Mouse (Mus musculus) MEL (cell line): ENCODE results near the gene Pemt. TPM values are rescaled to one million over a fixed set of nuclear protein-coding genes. Genes with fewer than 3 reads are reported as not detected.

Experiments used
- DNase-seq: peaks from one replicate; pipeline ENCODE4 v3.0.0; 2011; ENCODE audit warnings: low read depth, low spot score
- H3K27ac ChIP-seq: 2 replicates; pipeline ENCODE4 v1.5.1; 2012; ENCODE audit warnings: low read depth, mild to moderate bottlenecking, control low read depth, low read length, moderate library complexity; ENCODE audit not compliant: control insufficient read depth
- H3K27me3 ChIP-seq, 2 experiments: fragments of 150-350 bp in 1 of 2; sonication (generic) in 1 of 2; 2 replicates each; pipeline ENCODE4 v1.6.1; 2012; ENCODE audit warnings: low read length in 2 of 2, mild to moderate bottlenecking in 2 of 2, improper control_type of control experiment in 1 of 2, moderate library complexity in 1 of 2; ENCODE audit not compliant: insufficient read depth in 2 of 2, control insufficient read depth in 1 of 2
- H3K36me3 ChIP-seq, 2 experiments: 2 replicates each; pipeline ENCODE4 v1.6.1; 2012 to 2014; ENCODE audit warnings: low read length in 2 of 2, improper control_type of control experiment in 1 of 2, inconsistent platforms in 1 of 2, mild to moderate bottlenecking in 1 of 2; ENCODE audit not compliant: insufficient read depth in 2 of 2, control insufficient read depth in 1 of 2
- H3K4me1 ChIP-seq, 2 experiments: fragments of 150-350 bp in 1 of 2; sonication (generic) in 1 of 2; 2 replicates each; pipeline ENCODE4 v1.6.1; 2012; ENCODE audit warnings: low read length in 2 of 2, improper control_type of control experiment in 1 of 2, mild to moderate bottlenecking in 1 of 2; ENCODE audit not compliant: insufficient read depth in 2 of 2, control insufficient read depth in 1 of 2
- H3K4me3 ChIP-seq, 2 experiments: fragments of 150-350 bp in 1 of 2; sonication (generic) in 1 of 2; 2 replicates each; pipeline ENCODE4 v1.5.1; 2012; ENCODE audit warnings: low read depth in 2 of 2, low read length in 2 of 2, mild to moderate bottlenecking in 2 of 2, moderate library complexity in 2 of 2, control low read depth in 1 of 2, improper control_type of control experiment in 1 of 2; ENCODE audit not compliant: control insufficient read depth in 1 of 2, insufficient read depth in 1 of 2
- H3K79me2 ChIP-seq: 2 replicates; pipeline ENCODE4 v1.6.1; 2012; ENCODE audit warnings: mild to moderate bottlenecking, low read length, moderate library complexity; ENCODE audit not compliant: control insufficient read depth, poor library complexity, insufficient read depth
- H3K9ac ChIP-seq: 2 replicates; pipeline ENCODE4 v1.6.1; 2012; ENCODE audit warnings: low read depth, mild to moderate bottlenecking, control low read depth, low read length, moderate library complexity; ENCODE audit not compliant: control insufficient read depth, poor library complexity, severe bottlenecking
- H3K9me3 ChIP-seq: fragments of 150-350 bp; sonication (generic); replicated peaks from 2 replicates; pipeline ENCODE4 v1.6.1; 2012; ENCODE audit warnings: mild to moderate bottlenecking, low read length, improper control_type of control experiment, moderate library complexity; ENCODE audit not compliant: insufficient read depth
- CHD2 ChIP-seq: IDR thresholded peaks from 2 replicates; pipeline ENCODE4 v1.6.1; 2011; ENCODE audit warnings: low read length, improper control_type of control experiment
- EP300 ChIP-seq, 2 experiments: IDR thresholded peaks; 2 replicates each; pipeline ENCODE4 v1.6.1; 2011; ENCODE audit warnings: improper control_type of control experiment in 2 of 2, low read length in 2 of 2, low read depth in 1 of 2, mild to moderate bottlenecking in 1 of 2
- ETS1 ChIP-seq: IDR thresholded peaks from 2 replicates; pipeline ENCODE4 v1.6.1; 2012; ENCODE audit warnings: low read depth, mild to moderate bottlenecking, inconsistent platforms, low read length, improper control_type of control experiment, moderate library complexity
- GATA1 ChIP-seq: IDR thresholded peaks from 2 replicates; pipeline ENCODE4 v1.6.1; 2011; ENCODE audit warnings: low read depth, low read length, improper control_type of control experiment
- JUND ChIP-seq: IDR thresholded peaks from 2 replicates; pipeline ENCODE4 v1.6.1; 2011; ENCODE audit warnings: low read depth, mild to moderate bottlenecking, improper control_type of control experiment, low read length
- KAT2A ChIP-seq: conservative IDR thresholded peaks from 2 replicates; pipeline ENCODE4 v1.6.1; 2012; ENCODE audit warnings: low read depth, low read length, improper control_type of control experiment, inconsistent platforms
- MAX ChIP-seq: IDR thresholded peaks from 2 replicates; pipeline ENCODE4 v1.6.1; 2011; ENCODE audit warnings: low read length, improper control_type of control experiment
- MAZ ChIP-seq: IDR thresholded peaks from 2 replicates; pipeline ENCODE4 v1.6.1; 2012; ENCODE audit warnings: low read depth, mild to moderate bottlenecking, inconsistent platforms, low read length, improper control_type of control experiment
- MXI1 ChIP-seq: IDR thresholded peaks from 2 replicates; pipeline ENCODE4 v1.6.1; 2011; ENCODE audit warnings: mild to moderate bottlenecking, low read depth, low read length, improper control_type of control experiment
- MYB ChIP-seq: IDR thresholded peaks from 2 replicates; pipeline ENCODE4 v1.6.1; 2011; ENCODE audit warnings: mild to moderate bottlenecking, low read depth, low read length, improper control_type of control experiment
- MYC ChIP-seq: IDR thresholded peaks from 2 replicates; pipeline ENCODE4 v1.6.1; 2011; ENCODE audit warnings: low read depth, mild to moderate bottlenecking, low read length, improper control_type of control experiment, moderate library complexity
- NELFE ChIP-seq: IDR thresholded peaks from 2 replicates; pipeline ENCODE4 v1.6.1; 2011; ENCODE audit warnings: low read depth, low read length, improper control_type of control experiment
- POLR2AphosphoS2 ChIP-seq: IDR thresholded peaks from 2 replicates; pipeline ENCODE4 v1.6.1; 2011; ENCODE audit warnings: low read length, improper control_type of control experiment
- RCOR1 ChIP-seq: IDR thresholded peaks from 2 replicates; pipeline ENCODE4 v1.6.1; 2012; ENCODE audit warnings: low read depth, mild to moderate bottlenecking, inconsistent platforms, low read length, improper control_type of control experiment
- SIN3A ChIP-seq: IDR thresholded peaks from 2 replicates; pipeline ENCODE4 v1.6.1; 2012; ENCODE audit warnings: low read length, improper control_type of control experiment, inconsistent platforms
- SMC3 ChIP-seq: IDR thresholded peaks from 2 replicates; pipeline ENCODE4 v1.6.1; 2011; ENCODE audit warnings: low read depth, low read length, improper control_type of control experiment
- TAL1 ChIP-seq: IDR thresholded peaks from 2 replicates; pipeline ENCODE4 v1.6.1; 2012; ENCODE audit warnings: mild to moderate bottlenecking, inconsistent platforms, low read length, moderate library complexity, mixed read lengths
- TBP ChIP-seq: IDR thresholded peaks from 2 replicates; pipeline ENCODE4 v1.8.0; 2011; ENCODE audit warnings: low read depth, low read length, improper control_type of control experiment
- UBTF ChIP-seq: IDR thresholded peaks from 2 replicates; pipeline ENCODE4 v1.6.1; 2012; ENCODE audit warnings: low read depth, mild to moderate bottlenecking, inconsistent platforms, low read length, improper control_type of control experiment, moderate library complexity, borderline replicate concordance; ENCODE audit not compliant: insufficient read depth
- USF1 ChIP-seq: IDR thresholded peaks from 2 replicates; pipeline ENCODE4 v1.6.1; 2014; ENCODE audit warnings: low read depth, mild to moderate bottlenecking, inconsistent platforms, low read length, improper control_type of control experiment, moderate library complexity
- ZMIZ1 ChIP-seq: IDR thresholded peaks from 2 replicates; pipeline ENCODE4 v1.6.1; 2012; ENCODE audit warnings: low read depth, mild to moderate bottlenecking, inconsistent platforms, low read length, improper control_type of control experiment, moderate library complexity
- polyA plus RNA-seq, 2 experiments: library from polyadenylated mRNA; stranded (reverse) in 1 of 2; unstranded in 1 of 2; fragments of >175 nt in 1 of 2; fragments of >200 nt in 1 of 2; gene quantifications; 2 replicates each; pipeline versions ENCODE4 v1.2.1 to v1.2.4; 2012; ENCODE audit warnings: low replicate concordance in 2 of 2, low read depth in 1 of 2; ENCODE audit not compliant: insufficient read length in 2 of 2, insufficient read depth in 1 of 2, missing spikeins in 1 of 2
- total RNA-seq: library from RNA; depleted of rRNA; stranded (reverse); fragments of 300-350 nt; gene quantifications from 2 replicates; pipeline ENCODE4 v1.2.3, GENCODE M21; 2012

Gene Pemt
- total and polyA plus RNA-seq, 3 experiments = 26.1 to 27.9 TPM; not detected in 1

DNA sequence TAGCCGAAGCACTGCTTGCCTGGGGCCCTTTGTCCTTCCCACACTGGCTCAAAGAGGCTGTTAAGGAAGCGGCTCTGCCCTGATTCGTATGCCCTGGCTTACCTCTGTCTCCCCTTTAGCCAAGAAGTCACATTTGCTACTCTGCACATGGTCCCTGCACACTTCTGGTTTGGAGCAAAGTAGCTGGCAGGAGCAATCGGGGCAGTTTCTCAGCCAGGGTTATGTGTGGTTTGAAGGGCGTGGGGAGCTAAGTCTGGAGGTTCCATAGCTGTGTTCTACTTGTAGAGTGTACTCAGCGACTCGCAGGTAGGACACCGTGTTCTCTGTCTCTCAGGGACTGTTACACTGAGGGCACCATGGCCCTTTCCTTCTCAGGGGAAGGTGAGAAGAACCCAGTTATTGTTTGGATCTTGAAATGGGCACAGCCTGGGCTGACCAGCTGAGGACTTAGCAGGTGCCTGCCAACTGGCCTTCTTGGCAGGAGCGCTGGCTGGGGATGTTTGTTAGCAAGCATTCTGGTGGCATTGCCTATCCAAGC lies 84.9 kb downstream of the Pemt start:
- TF ChIP-seq CHD2 (no peak), MXI1 (no peak), JUND (no peak), MAX (no peak), SIN3A (no peak), GATA1 (no peak), ZMIZ1 (no peak), TBP (no peak), UBTF (no peak), ETS1 (no peak), POLR2AphosphoS2 (no peak), SMC3 (no peak), USF1 (no peak), KAT2A (no peak)
- H3K27me3 ChIP-seq = no peaks in the 10 kb centered on the region
- H3K27ac ChIP-seq = no peak overlapping the region
- DNase-seq = no peak
- peaks cover 2 to 9% of the 10 kb centered on the region in 2 experiments for H3K36me3 ChIP-seq
- peaks cover 18 to 26% of the 10 kb centered on the region in 2 experiments for H3K4me1 ChIP-seq
- H3K9me3 ChIP-seq = no peaks in the 10 kb centered on the region
- no peak overlapping the region for H3K9ac ChIP-seq
- H3K79me2 ChIP-seq = no peaks in the 10 kb centered on the region
- H3K4me3 ChIP-seq = no peak overlapping the region

- peak; percentile 18; the same call in 1 of the 2 replicates for TF ChIP-seq GATA1
- TF ChIP-seq NELFE = no peak
- TF ChIP-seq TAL1 = 0 out of 2 replicates have a peak, but pooled peaks have one; percentile 28
- TF ChIP-seq MAX = 0 out of 2 replicates have a peak, but pooled peaks have one; percentile 34
- TF ChIP-seq MYB = no peak
- TF ChIP-seq MYC = 0 out of 2 replicates have a peak, but pooled peaks have one; percentile 19
- TF ChIP-seq RCOR1 = peak; percentile 19; the same call in 1 of the 2 replicates
- TF ChIP-seq MAZ = no peak
- peak in 1 of 2 experiments; percentile 53; a peak in 2 of 4 replicates for TF ChIP-seq EP300 (IDR thresholded peaks at IDR 0.05; ENCODE audit: low read depth in 1 of 2, low read length in 2 of 2)
- Histone ChIP-seq H3K4me1 (peaks cover 14 to 19% of the 10 kb centered on the region in 2 experiments), H3K9ac (no peak overlapping the region), H3K36me3 (peaks cover 2 to 9% of the 10 kb centered on the region in 2 experiments), H3K27ac (no peak overlapping the region), H3K79me2 (no peaks in the 10 kb centered on the region), H3K4me3 (no peak overlapping the region), H3K9me3 (no peaks in the 10 kb centered on the region), H3K27me3 (no peaks in the 10 kb centered on the region)
- DNase-seq = peak; percentile 79
These were observed 85.6 kb downstream of the Pemt start for GRCm38 (mm10) chr11:59960476-59961337.
